Mouse (Mus musculus): ENCODE results near the gene Zscan21.
"Not testable (repeated sequence)": the region's sequence is repeated elsewhere in the genome, so short reads cannot be mapped to it uniquely, and the experiment has no call there.

Zscan21 gene

GRCm38 (mm10) chr5:138116255-138117198 lies at the start of gene Zscan21:
Gene Zscan21, plus strand, starts transcription at chr5:138116903.
- peak; percentile 97 for DNase-seq (ENCODE audit: low read depth, low spot score)

GRCm38 (mm10) chr5:138073803-138074202 lies 42.9 kb upstream of the Zscan21 start:
- no peak for DNase-seq (ENCODE audit: low read depth, low spot score)

GRCm38 (mm10) chr5:138075684-138076083 lies 41.0 kb upstream of the Zscan21 start:
- DNase-seq (ENCODE audit: low read depth, low spot score): no peak

- no peak for DNase-seq (ENCODE audit: low read depth, low spot score)
These were observed 40.6 kb upstream of the Zscan21 start for GRCm38 (mm10) chr5:138076148-138076547.

- no peak for DNase-seq (ENCODE audit: low read depth, low spot score)
These were observed 36.2 kb upstream of the Zscan21 start for GRCm38 (mm10) chr5:138080456-138080855.

- no peak for DNase-seq (ENCODE audit: low read depth, low spot score)
These were observed 35.3 kb upstream of the Zscan21 start for GRCm38 (mm10) chr5:138081446-138081845.

- no peak for DNase-seq (ENCODE audit: low read depth, low spot score)
These were observed 33.3 kb upstream of the Zscan21 start for GRCm38 (mm10) chr5:138083318-138083900.

GRCm38 (mm10) chr5:138083936-138084335 lies 32.8 kb upstream of the Zscan21 start:
- DNase-seq (ENCODE audit: low read depth, low spot score): no peak

- no peak for DNase-seq (ENCODE audit: low read depth, low spot score)
These were observed 32.2 kb upstream of the Zscan21 start for GRCm38 (mm10) chr5:138084507-138084906.

- peak; percentile 94 for DNase-seq (ENCODE audit: low read depth, low spot score)
These were observed 31.7 kb upstream of the Zscan21 start, which contains the start of gene Zkscan1 for GRCm38 (mm10) chr5:138084996-138085395. Gene Zkscan1, plus strand, starts transcription at chr5:138085084.

- peak; percentile 25 for DNase-seq (ENCODE audit: low read depth, low spot score)
These were observed 31.2 kb upstream of the Zscan21 start for GRCm38 (mm10) chr5:138085421-138085911.

GRCm38 (mm10) chr5:138086842-138087241 lies 29.9 kb upstream of the Zscan21 start:
- no peak for DNase-seq (ENCODE audit: low read depth, low spot score)

- DNase-seq (ENCODE audit: low read depth, low spot score): no peak
These were observed 28.3 kb upstream of the Zscan21 start for GRCm38 (mm10) chr5:138088366-138088765.

- DNase-seq (ENCODE audit: low read depth, low spot score): no peak
These were observed 27.6 kb upstream of the Zscan21 start for GRCm38 (mm10) chr5:138089108-138089551.

- peak; percentile 71 for DNase-seq (ENCODE audit: low read depth, low spot score)
These were observed 26.4 kb upstream of the Zscan21 start for GRCm38 (mm10) chr5:138090271-138090670.

GRCm38 (mm10) chr5:138090737-138091136 lies 26.0 kb upstream of the Zscan21 start:
- peak; percentile 68 for DNase-seq (ENCODE audit: low read depth, low spot score)

GRCm38 (mm10) chr5:138092771-138093170 lies 23.9 kb upstream of the Zscan21 start:
- no peak for DNase-seq (ENCODE audit: low read depth, low spot score)

- DNase-seq (ENCODE audit: low read depth, low spot score): no peak
These were observed 22.2 kb upstream of the Zscan21 start for GRCm38 (mm10) chr5:138094474-138094873.

GRCm38 (mm10) chr5:138104976-138105375 lies 11.7 kb upstream of the Zscan21 start:
- no peak for DNase-seq (ENCODE audit: low read depth, low spot score)

GRCm38 (mm10) chr5:138107130-138107529 lies 9.6 kb upstream of the Zscan21 start:
- no peak for DNase-seq (ENCODE audit: low read depth, low spot score)

GRCm38 (mm10) chr5:138109847-138110396 lies 6.8 kb upstream of the Zscan21 start:
- DNase-seq (ENCODE audit: low read depth, low spot score): not testable (repeated sequence)
